Mouse (Mus musculus): ENCODE results near the gene Prkcd. TPM values are rescaled to one million over a fixed set of nuclear protein-coding genes. Genes with fewer than 3 reads are reported as not detected.

Prkcd gene
- total RNA-seq (2021), result 1 to 10 TPM; 5.4 to 5.7 TPM
- long read RNA-seq, experiment 1, partial matches to known transcripts, result 1 of 3 reads
- long read RNA-seq, experiment 1, other reads (novel, unspliced or antisense), result 0 of 3 reads
- long read RNA-seq, experiment 2, partial matches to known transcripts, result 1 of 5 reads
- long read RNA-seq, experiment 2, other reads (novel, unspliced or antisense), result 0 of 5 reads

GRCm38 (mm10) chr14:30625856-30626726, at the start of gene Prkcd:
Prkcd (minus strand) TSS chr14:30626210.
- peak; percentile 87 for DNase-seq

GRCm38 (mm10) chr14:30674947-30675346, 48.9 kb upstream of the Prkcd start:
- DNase-seq, result no peak

- DNase-seq, result peak; percentile 77
These were observed 45.9 kb upstream of the Prkcd start for GRCm38 (mm10) chr14:30671986-30672312.

GRCm38 (mm10) chr14:30671095-30671985, 45.3 kb upstream of the Prkcd start:
- DNase-seq, result no peak

- DNase-seq, result no peak
These were observed 44.2 kb upstream of the Prkcd start for GRCm38 (mm10) chr14:30670161-30670560.

- DNase-seq, result no peak
These were observed 40.6 kb upstream of the Prkcd start for GRCm38 (mm10) chr14:30666604-30667003.

- DNase-seq, result peak; percentile 14
These were observed 40.1 kb upstream of the Prkcd start for GRCm38 (mm10) chr14:30666061-30666460.

GRCm38 (mm10) chr14:30655531-30655930, 29.5 kb upstream of the Prkcd start:
- no peak for DNase-seq

GRCm38 (mm10) chr14:30654691-30655228, 28.8 kb upstream of the Prkcd start:
- DNase-seq, result no peak

GRCm38 (mm10) chr14:30653943-30654659, 28.1 kb upstream of the Prkcd start, which contains the start of gene Rft1:
Rft1 (plus strand) TSS chr14:30654360.
- DNase-seq, result peak; percentile 96

GRCm38 (mm10) chr14:30650969-30651368, 25.0 kb upstream of the Prkcd start:
- peak; percentile 76 for DNase-seq

- no peak for DNase-seq
These were observed 23.7 kb upstream of the Prkcd start for GRCm38 (mm10) chr14:30649745-30650144.

GRCm38 (mm10) chr14:30648478-30648877, 22.5 kb upstream of the Prkcd start:
- DNase-seq, result no peak

- no peak for DNase-seq
These were observed 20.5 kb upstream of the Prkcd start for GRCm38 (mm10) chr14:30646486-30646885.

- no peak for DNase-seq
These were observed 19.1 kb upstream of the Prkcd start for GRCm38 (mm10) chr14:30645066-30645465.

- DNase-seq, result no peak
These were observed 18.0 kb upstream of the Prkcd start for GRCm38 (mm10) chr14:30644026-30644425.

- no peak for DNase-seq
These were observed 15.7 kb upstream of the Prkcd start for GRCm38 (mm10) chr14:30641748-30642147.

GRCm38 (mm10) chr14:30638686-30639085, 12.7 kb upstream of the Prkcd start:
- DNase-seq, result peak; percentile 40

GRCm38 (mm10) chr14:30638009-30638408, 12.0 kb upstream of the Prkcd start:
- no peak for DNase-seq

GRCm38 (mm10) chr14:30637087-30637486, 11.1 kb upstream of the Prkcd start:
- DNase-seq, result no peak

GRCm38 (mm10) chr14:30636499-30636898, 10.5 kb upstream of the Prkcd start:
- DNase-seq, result no peak

All from gastrocnemius, postnatal 25 days (tissue).